In the genomic region with DNA sequence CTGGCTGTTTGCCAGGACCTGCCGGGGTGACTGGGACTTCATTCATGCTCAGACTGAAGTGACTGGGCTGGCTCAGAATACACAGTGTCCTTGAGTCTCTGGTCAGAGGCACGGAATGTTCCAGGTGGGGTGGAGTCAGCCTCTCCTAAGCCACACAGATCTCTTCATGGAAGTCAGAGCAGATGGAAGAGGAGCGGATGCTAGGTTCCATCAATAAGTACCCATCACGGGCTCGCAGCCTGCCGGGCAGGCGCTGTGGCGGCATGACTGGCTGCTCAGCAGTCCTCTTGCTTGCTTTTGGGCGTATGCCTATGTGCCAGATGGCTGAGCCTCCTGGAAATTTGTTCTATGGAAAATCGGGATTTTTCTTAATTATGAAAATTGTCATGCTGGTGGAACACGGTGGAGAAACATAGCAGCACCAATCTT, we compare ENCODE assay signal across 11 mouse cellular contexts. TPM values are rescaled to one million over a fixed set of nuclear protein-coding genes. Genes with fewer than 3 reads are reported as not detected.
DNase-seq lines count a peak whose midpoint lies in the region; ATAC-seq lines count a peak whose summit lies in the region.
"Had no signal": no experiment of that assay in that cellular context is flagged by ENCODE, and none has a peak within 500 bp of the region (broad histone marks: within the 10 kb centered on the region; RNA-seq: fewer than 3 reads in every experiment).

No protein-coding gene starts in this region.

- intact Hi-C loops in gastrocnemius, postnatal 14 days (cut with DNase I; ENCODE audit: low total_unique reads) = no loop called here

- H3K9ac ChIP-seq in hindbrain, embryonic 15.5 days = no peak overlapping the region
- H3K9ac ChIP-seq in hindbrain, embryonic 12.5 days = no peak overlapping the region
- H3K9ac ChIP-seq: embryonic facial prominence, embryonic 15.5 days had no signal

- peak overlapping the region; percentile 62 for H3K27ac ChIP-seq in hindbrain, embryonic 15.5 days (replicated peaks)
- no peak overlapping the region for H3K27ac ChIP-seq in hindbrain, embryonic 12.5 days
- H3K27ac ChIP-seq: embryonic facial prominence, embryonic 15.5 days; macrophage had no signal

- peak; percentile 40 for ATAC-seq in hindbrain, embryonic 15.5 days (ENCODE audit: low FRiP score, low read depth)
- ATAC-seq in hindbrain, embryonic 12.5 days (ENCODE audit: low FRiP score) = no peak

- H3K4me1 ChIP-seq in hindbrain, embryonic 15.5 days (replicated peaks) = peaks cover 23% of the 10 kb centered on the region
- H3K4me1 ChIP-seq in hindbrain, embryonic 12.5 days = peaks cover 12% of the 10 kb centered on the region

- H3K4me2 ChIP-seq in hindbrain, embryonic 15.5 days = no peak overlapping the region
- no peak overlapping the region for H3K4me2 ChIP-seq in hindbrain, embryonic 12.5 days (replicated peaks)
- H3K4me2 ChIP-seq: embryonic facial prominence, embryonic 15.5 days had no signal

- 61% methylated on average over 11 of the region's 11 CpGs for WGBS in hindbrain, embryonic 15.5 days
- WGBS in hindbrain, embryonic 12.5 days = 85% methylated on average over 11 of the region's 11 CpGs

- no peaks in the 10 kb centered on the region for H3K27me3 ChIP-seq in hindbrain, embryonic 15.5 days
- H3K27me3 ChIP-seq in hindbrain, embryonic 12.5 days = 0 out of 2 replicates have a peak, but pooled peaks cover 2% of the 10 kb centered on the region
- H3K27me3 ChIP-seq: embryonic facial prominence, embryonic 15.5 days had no signal

- no peaks in the 10 kb centered on the region for H3K36me3 ChIP-seq in hindbrain, embryonic 15.5 days
- no peaks in the 10 kb centered on the region for H3K36me3 ChIP-seq in hindbrain, embryonic 12.5 days
- H3K36me3 ChIP-seq: embryonic facial prominence, embryonic 15.5 days; G1E had no signal

- no peaks in the 10 kb centered on the region for H3K9me3 ChIP-seq in hindbrain, embryonic 15.5 days
- H3K9me3 ChIP-seq in hindbrain, embryonic 12.5 days (replicated peaks) = no peaks in the 10 kb centered on the region
- H3K9me3 ChIP-seq: embryonic facial prominence, embryonic 15.5 days; G1E had no signal

- peak; percentile 98 for DNase-seq in cerebellum, adult 9-11 months
- peak; percentile 81 to 84 for DNase-seq in layer of hippocampus, postnatal 36 days
- DNase-seq in right cerebral cortex, postnatal 25 days = peak; percentile 80
- DNase-seq in gastrocnemius, postnatal 14 days = no peak
- no peak for DNase-seq in thymus, postnatal 36 days
- DNase-seq in kidney, postnatal 25 days = no peak

- H3K4me3 ChIP-seq in hindbrain, embryonic 15.5 days = no peak overlapping the region
- H3K4me3 ChIP-seq in hindbrain, embryonic 12.5 days = no peak overlapping the region
- H3K4me3 ChIP-seq: embryonic facial prominence, embryonic 15.5 days had no signal

RNA-seq across cellular contexts. Expression of gene Lrpap1, which starts 32.6 kb away (rescaled TPM):
- 145 and 146 TPM in 2 replicates for polyA plus RNA-seq in hindbrain, embryonic 15.5 days (2015; fragmentation: Nextera tagmentation; extraction: Ambion mirVana)
- polyA plus RNA-seq in hindbrain, embryonic 12.5 days (2016; fragmentation: Nextera tagmentation; extraction: Ambion mirVana) = 115 and 129 TPM in 2 replicates
- total RNA-seq in layer of hippocampus, postnatal 36 days (2021) = 100 to 1,000 TPM; 150 to 152 TPM
- 10 to 100 TPM; 33.0 to 36.7 TPM for total RNA-seq in gastrocnemius, postnatal 14 days (2021)

Comparison
In these comparisons a context has a peak if more than half of its experiments do, and no peak if none do; other contexts are left out.
1. DNase-seq: peak in cerebellum, adult 9-11 months (single experiment), layer of hippocampus, postnatal 36 days (2 of 2) and right cerebral cortex, postnatal 25 days (single experiment); none in gastrocnemius, postnatal 14 days (single experiment), thymus, postnatal 36 days (0 of 2) and kidney, postnatal 25 days (0 of 2).
2. RNA of gene Lrpap1, which starts 32.6 kb away (total RNA-seq): 150 to 152 TPM in layer of hippocampus, postnatal 36 days; 33.0 to 36.7 TPM in gastrocnemius, postnatal 14 days; every median in the first group is over 4 times any median in the second.